Mouse (Mus musculus) cerebellum, adult (tissue): ENCODE results near the gene Anapc7.

Experiments
- ATAC-seq: cut with Nextera tagmentation; 2 replicates; pipeline ENCODE4 v1.9.2; 2017; ENCODE audit warnings: mild to moderate bottlenecking, moderate library complexity, mixed read lengths; ENCODE audit not compliant: insufficient number of reproducible peaks, low FRiP score, low TSS enrichment

Anapc7 gene

DNA sequence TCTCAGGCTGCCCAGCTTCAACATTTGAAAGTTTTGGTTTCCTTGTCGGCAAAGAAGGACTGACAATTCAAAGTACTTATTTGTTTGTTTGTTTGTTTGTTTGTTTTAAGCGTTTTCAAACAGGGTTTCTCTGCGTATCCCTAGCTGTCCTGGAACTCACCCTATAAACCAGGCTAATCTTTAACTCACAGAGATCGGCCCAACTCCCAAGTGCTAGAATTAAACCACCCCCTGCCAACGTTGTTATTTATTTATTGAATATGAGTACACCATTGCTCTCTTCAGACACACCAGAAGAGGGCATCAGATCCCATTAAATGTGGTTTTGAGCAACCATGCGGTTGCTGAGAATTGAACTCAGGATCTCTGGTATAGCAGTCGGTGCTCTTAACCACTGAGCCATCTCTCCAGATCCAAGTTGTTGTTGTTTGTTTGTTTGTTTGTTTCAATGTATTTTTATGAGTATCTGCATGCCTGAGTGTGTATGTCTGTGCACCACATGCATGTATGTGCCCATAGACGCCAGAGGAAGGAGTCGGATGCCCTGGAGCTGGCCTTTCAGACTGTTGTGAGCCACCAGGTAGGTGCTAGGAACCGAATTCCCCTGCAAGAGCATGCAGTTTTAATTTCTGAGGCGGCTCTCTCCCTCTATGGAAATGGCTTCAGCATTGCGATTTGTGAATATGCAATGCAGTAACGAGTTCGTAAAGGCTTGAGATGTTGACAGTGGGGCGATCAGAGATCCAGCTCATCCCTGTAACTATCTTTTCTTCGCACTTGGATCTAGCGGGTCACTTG, at the start of gene Anapc7:
Gene Anapc7 (plus strand): TSS at position 423 of the 798 bp plus-strand sequence.
- ATAC-seq, result peak; percentile 15; the same call in 1 of the 2 replicates

DNA sequence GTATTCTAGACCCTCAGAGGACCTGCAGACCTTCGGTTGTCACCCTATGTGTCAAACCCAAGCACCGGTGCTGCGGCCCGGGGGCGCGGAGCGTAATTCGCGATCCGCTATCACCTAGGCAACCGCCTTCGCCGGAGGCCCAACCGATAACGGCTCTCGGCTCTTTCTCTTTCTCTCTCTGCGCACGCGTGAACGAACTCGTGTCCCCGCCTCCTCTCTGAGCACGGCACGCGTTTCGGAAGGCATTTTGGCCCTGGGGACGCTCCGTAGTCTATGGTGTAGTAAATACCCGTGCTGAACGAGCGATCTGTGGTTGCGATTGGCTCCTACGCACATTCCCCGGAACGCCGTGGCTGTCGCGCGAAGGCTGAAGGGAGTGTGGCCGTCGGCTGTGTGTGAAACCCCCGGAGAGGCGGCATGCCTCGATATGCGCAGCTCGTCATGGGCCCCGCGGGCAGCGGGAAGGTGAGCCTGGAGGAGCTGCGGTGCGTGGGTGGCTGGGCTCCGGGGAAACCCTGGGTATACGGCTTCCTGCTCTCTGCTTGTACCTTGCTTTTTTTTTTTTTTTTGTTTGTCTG, 49.2 kb upstream of the Anapc7 start, which contains the start of gene Fam216a:
Gene Fam216a (minus strand): TSS at position 173 of the 578 bp plus-strand sequence.
- ATAC-seq, result peak; percentile 90

DNA sequence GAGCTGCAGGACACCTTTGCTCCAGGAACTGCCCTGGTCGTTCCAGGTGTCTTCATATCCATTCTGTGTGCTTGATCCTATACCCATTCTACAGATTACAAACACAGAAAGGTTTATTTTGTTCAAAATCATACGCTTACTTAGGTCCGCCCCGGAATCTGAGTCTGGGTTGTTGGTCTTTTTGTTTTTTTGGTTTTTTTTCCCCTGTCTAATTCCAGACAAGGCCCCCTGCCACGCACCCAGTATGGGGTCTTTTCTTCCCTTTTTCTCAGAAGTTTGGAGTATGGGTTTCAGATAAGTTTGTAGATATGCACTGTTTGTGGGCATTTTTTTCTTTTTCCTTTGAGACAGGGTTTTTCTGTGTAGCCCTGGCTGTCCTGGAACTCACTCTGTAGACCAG, 48.6 kb upstream of the Anapc7 start:
- ATAC-seq, result no peak

DNA sequence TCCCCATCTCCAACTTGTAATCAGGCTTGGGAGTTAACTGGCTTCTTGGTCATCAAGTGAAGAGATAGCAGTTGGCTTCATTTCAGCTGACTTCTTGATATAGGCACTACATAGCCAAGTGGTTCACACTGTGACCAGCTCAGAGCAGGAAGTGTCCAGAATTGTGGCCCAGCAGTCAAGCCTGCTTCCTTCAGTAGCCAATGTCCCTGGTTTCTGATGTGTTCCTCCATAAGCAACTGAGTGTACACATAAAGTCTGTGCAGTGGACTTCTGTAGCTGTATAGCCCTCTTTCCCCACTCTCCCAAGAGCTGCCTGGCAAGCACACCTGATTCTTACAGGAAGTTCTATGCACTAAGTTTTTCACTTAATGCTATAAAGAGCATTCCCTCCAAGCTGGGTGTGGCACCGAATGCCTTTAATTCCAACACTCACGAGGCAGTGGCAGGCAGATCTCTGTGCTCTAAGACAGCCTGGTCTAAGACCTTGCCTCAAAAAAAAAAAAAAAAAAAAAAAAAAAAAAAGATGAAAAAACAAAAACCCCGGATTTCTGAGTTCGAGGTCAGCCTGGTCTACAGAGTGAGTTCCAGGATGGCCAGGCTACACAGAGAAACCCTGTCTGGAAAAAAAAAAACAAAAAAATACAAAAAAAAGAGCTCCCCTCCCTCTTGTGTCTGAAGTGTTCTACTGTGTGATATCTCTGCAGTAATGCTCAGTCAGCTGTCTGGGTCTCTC, 44.2 kb upstream of the Anapc7 start:
- ATAC-seq, result no peak

DNA sequence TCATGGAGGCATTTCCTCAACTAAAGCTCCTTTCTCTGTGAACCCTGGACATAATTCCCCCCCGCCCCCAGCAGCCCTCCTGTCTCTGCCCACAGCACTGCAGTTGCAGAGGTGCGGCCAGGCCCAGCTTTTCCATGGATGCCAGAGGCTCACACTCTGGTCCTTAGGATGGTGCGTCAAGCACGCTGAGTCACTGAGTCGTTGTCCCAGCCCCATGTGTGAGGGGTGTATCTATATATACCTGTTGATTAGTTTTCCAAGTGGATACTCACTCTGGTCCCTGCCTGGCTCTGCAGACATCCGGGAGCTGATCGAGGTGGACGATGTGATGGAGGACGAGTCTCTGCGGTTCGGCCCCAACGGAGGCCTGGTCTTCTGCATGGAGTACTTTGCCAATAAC, 43.3 kb upstream of the Anapc7 start:
- ATAC-seq, result no peak

- ATAC-seq, result peak; percentile 74; the same call in 1 of the 2 replicates
Observed at GRCm38 (mm10) chr5:122379374-122380155, 41.9 kb upstream of the Anapc7 start.

DNA sequence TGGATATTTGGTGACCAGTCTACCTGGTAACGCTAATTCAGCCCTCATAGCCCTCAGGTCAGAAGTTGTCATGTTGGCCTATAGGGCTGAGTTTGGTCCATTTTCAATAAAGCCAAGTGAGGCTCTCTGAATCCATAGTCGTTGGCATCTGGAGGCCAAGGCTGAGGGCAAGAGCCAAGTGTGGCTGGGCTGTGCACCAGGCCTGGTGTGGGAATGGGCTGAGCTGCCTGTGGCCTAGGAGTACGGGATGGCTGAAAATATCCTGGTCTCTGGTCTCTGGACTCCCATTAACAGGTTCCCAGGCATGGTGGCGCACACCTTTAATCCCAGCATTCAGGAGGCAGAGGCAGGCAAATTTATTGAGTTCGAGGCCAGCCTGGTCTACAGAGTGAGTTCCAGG, 31.5 kb upstream of the Anapc7 start:
- ATAC-seq, result no peak

DNA sequence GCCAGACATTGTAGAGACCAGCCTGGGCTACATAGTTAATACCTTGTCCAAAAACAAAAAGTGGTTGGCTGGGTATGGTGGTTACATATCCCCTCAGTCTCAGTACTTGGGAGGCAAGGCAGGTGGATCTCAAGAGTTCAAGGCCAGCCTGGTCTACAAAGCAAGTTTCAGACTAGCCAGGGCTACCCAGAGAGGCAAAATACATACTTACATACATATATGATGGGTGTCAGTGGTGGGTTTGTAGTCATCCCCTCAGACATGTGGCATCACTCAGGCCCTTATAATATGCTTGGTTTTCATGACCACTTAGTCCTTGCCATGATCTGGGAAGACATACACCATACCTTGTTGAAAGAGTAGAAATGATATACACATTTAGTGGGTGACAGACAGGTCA, 30.8 kb upstream of the Anapc7 start:
- ATAC-seq, result no peak

DNA sequence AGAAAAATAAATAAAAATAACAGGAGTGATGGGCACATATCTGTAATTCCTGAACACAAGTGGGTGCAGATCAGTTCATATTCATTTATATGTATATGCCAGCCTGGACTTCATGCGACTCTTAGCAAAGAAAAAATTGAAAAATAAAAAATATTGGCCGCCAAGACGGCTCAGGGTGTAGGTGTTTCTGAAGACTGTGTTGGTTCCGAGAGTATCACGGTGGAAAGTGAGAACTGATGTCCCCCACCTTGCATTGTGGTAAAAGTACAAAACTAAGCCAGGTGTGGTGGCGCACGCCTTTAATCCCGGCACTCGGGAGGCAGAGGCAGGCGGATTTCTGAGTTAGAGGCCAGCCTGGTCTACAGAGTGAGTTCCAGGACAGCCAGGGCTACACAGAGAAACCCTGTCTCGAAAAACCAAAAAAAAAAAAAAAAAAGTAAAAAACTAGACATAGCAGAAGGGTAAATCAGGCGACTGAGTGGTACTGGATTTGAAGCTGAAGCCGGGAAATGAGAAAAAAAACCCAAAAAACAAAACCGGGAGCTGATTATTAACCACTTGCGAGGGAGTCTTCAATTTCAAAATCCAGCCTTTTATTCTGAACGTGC, 30.2 kb upstream of the Anapc7 start:
- ATAC-seq, result no peak

GRCm38 (mm10) chr5:122391786-122392180, 29.7 kb upstream of the Anapc7 start, which contains the start of gene Arpc3:
Arpc3 (plus strand) TSS chr5:122391878.
- peak; percentile 89; the same call in 1 of the 2 replicates for ATAC-seq

GRCm38 (mm10) chr5:122392227-122393004, 29.1 kb upstream of the Anapc7 start:
- ATAC-seq, result peak; percentile 8; the same call in 1 of the 2 replicates

DNA sequence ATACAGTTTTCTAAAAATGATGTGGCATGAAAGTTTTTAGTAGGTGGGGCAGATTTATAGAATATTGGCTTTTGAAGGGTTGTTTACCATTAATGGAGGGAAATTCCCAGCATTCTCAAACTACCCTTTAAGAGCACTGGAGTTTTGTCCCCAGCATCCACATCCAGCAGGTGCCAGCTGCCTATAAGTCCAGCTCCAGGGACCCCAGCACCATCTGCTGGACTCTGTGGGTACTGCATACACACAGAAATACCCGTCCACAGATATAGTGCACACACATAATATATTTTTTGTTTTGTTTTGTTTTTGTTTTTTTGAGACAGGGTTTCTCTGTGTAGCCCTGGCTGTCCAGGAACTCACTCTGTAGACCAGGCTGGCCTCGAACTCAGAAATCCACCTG, 27.6 kb upstream of the Anapc7 start:
- no peak for ATAC-seq

DNA sequence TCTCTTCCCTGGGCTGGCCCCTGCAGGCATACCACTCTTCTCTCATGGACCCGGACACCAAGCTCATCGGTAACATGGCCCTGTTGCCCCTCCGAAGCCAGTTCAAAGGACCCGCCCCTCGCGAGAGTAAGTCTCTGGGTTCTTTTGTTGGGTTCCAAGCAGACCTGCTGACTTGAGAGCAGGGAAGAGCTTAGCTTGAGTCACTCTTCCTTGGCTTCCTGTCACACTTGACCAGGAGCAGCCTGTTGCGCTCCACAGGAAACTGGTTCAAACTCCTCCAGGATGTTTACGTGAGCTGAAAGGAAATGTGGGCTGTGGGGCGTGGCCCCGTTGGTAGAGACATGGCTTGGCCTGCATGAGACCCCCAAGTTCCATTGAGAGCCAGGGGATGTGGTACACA, 24.7 kb upstream of the Anapc7 start:
- no peak for ATAC-seq

DNA sequence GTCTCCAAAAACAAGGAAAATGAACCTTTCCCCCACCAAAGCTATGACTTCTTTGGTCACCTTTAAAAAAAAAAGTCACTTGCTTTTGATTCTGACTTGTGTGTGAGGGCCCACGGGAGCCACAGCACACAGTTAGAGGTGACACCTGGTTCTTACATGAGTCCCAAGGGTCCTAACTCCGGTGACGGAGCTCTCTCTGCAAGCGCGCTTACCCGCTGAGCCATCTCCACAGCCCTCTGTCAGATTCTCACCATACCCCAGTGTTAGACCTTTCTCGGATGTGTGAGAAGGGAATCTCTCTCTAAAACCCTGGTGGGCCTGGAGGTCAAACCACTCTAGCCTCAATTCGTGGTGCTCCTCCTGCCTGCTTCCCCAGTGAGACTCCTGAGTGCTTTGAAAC, 24.0 kb upstream of the Anapc7 start:
- no peak for ATAC-seq

- no peak for ATAC-seq
Observed at GRCm38 (mm10) chr5:122399871-122400270, 21.6 kb upstream of the Anapc7 start.

GRCm38 (mm10) chr5:122400628-122401302, 20.7 kb upstream of the Anapc7 start:
- ATAC-seq, result no peak

DNA sequence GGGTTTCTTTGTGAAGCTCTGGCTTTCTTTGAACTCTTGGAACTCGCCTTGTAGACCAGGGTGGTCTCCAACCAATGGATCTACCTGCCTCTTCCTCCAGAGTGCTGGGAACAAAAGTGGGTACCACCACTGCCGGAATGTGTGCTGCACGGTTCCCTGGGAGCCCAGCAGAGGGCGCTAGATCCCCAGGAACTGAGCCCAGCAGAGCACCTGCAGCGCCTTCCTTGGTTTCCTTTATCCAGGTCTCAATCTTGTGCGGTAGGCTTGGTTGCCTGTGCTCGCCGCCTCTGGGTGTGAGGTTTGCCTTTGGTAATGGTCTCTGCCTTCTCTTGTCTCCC, 20.2 kb upstream of the Anapc7 start:
- peak; percentile 49; the same call in 1 of the 2 replicates for ATAC-seq

DNA sequence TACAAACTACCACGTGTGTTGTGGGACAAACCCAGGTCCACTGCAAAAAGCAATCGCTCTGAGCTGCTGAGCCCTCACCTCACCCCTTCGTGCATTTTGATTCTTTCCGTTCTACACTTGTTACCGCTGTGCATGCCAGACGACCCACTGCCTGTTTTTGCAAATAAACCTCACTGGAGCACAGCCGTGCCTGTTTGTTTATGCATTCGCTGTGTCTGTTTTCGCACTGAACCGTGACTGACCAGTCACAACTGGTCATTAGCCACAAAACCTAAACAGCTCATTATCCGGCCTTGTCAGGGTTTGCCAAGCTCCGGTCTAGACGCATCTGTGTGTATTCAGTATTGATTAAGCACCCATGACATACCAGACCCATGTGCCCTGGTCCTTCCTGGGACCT, 19.3 kb upstream of the Anapc7 start:
- ATAC-seq, result no peak

DNA sequence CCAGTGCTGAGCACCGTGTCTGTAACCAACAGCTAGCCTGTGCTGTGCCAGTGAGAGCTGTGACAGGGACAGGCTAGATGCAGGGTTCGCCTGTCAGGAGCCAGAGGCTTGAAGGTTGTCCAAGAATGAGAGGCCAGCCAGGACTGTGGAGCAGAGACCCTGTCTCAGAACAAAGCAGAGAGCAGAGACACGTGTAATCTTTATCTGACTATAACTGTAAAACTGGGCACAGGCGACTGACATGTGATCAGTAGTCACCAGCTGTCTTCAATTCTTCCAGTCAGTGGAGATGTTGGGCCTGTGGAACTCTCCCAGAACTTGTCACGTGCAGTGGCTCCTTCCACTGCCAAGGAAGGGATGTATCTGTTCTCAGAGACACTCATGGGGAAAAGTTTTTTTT, 18.7 kb upstream of the Anapc7 start:
- ATAC-seq, result 0 out of 2 replicates have a peak, but pooled peaks have one; percentile 36
